Mouse (Mus musculus) CD4-positive naive resting alpha-beta T cell, adult 57 days (primary cell): ENCODE measurements around the gene Abcc10. TPM values are rescaled to one million over a fixed set of nuclear protein-coding genes. Genes with fewer than 3 reads are reported as not detected.

Source experiments
- total RNA-seq: library from RNA; stranded (reverse); gene quantifications from one replicate; pipeline ENCODE4 v1.2.4, GENCODE M21; 2023

Abcc10 gene
- total RNA-seq: 19.1 TPM

GRCm38 (mm10) chr17:46327906-46328534 lies at the start of gene Abcc10:
Abcc10 (minus strand) TSS chr17:46328352.

GRCm38 (mm10) chr17:46297364-46298219 lies 30.6 kb downstream of the Abcc10 start, which contains the start of gene Dlk2:
Dlk2 (plus strand) TSS chr17:46297421.

GRCm38 (mm10) chr17:46282483-46283123 lies 45.5 kb downstream of the Abcc10 start, which contains the start of gene Tjap1:
Tjap1 (minus strand) TSS chr17:46283026.

GRCm38 (mm10) chr17:46253452-46254084 lies 74.6 kb downstream of the Abcc10 start, which contains the start of gene Lrrc73:
Lrrc73 (plus strand) TSS chr17:46253531.

Other genes starting within 250 kb of the Abcc10 start
- gene Mrps18a, start 217.4 kb downstream of the Abcc10 start, total RNA-seq: 52.9 TPM
- not detected for gene Rsph9, start 184.1 kb downstream of the Abcc10 start, total RNA-seq
- 26.2 TPM for gene Mad2l1bp, start 174.8 kb downstream of the Abcc10 start, total RNA-seq
- 174 TPM for gene Gtpbp2, start 167.3 kb downstream of the Abcc10 start, total RNA-seq
- 13.6 TPM for gene Polh, start 125.7 kb downstream of the Abcc10 start, total RNA-seq
- 36.9 TPM for gene Xpo5, start 125.6 kb downstream of the Abcc10 start, total RNA-seq
- gene Polr1c, start 80.3 kb downstream of the Abcc10 start, total RNA-seq: 60.4 TPM
- gene Yipf3, start 80.3 kb downstream of the Abcc10 start, total RNA-seq: 114 TPM
- 2.2 TPM for gene Lrrc73, start 74.8 kb downstream of the Abcc10 start, total RNA-seq
- gene Tjap1, start 45.3 kb downstream of the Abcc10 start, total RNA-seq: 55.2 TPM
- gene Dlk2, start 30.9 kb downstream of the Abcc10 start, total RNA-seq: 0.44 TPM
- 45.1 TPM for gene Zfp318, start 55.4 kb upstream of the Abcc10 start, total RNA-seq
- gene Crip3, start 100.6 kb upstream of the Abcc10 start, total RNA-seq: not detected
- not detected for gene Slc22a7, start 110.1 kb upstream of the Abcc10 start, total RNA-seq
- 0.59 TPM for gene Ttbk1, start 159.3 kb upstream of the Abcc10 start, total RNA-seq
- 0.83 TPM for gene Dnph1, start 168.4 kb upstream of the Abcc10 start, total RNA-seq
- gene Cul9, start 218.0 kb upstream of the Abcc10 start, total RNA-seq: 15.0 TPM
- 84.8 TPM for gene Srf, start 227.8 kb upstream of the Abcc10 start, total RNA-seq